Mouse (Mus musculus) embryonic facial prominence, embryonic 10.5 days (tissue): ENCODE measurements around the gene Sdccag8. TPM values are rescaled to one million over a fixed set of nuclear protein-coding genes. Genes with fewer than 3 reads are reported as not detected.
"Not testable (repeated sequence)": the region's sequence is repeated elsewhere in the genome, so short reads cannot be mapped to it uniquely, and the experiment has no call there.

Experiments
- DNase-seq: peaks from one replicate; pipeline ENCODE4 v3.0.0-alpha.2; 2017; ENCODE audit warnings: low spot score
- H3K27ac ChIP-seq: fragments of 300-500 bp; sonication (generic); replicated peaks from 2 replicates; pipeline ENCODE4 v1.5.1; 2016; ENCODE audit warnings: mild to moderate bottlenecking
- H3K27me3 ChIP-seq: fragments of 300-500 bp; sonication (generic); replicated peaks from 2 replicates; pipeline ENCODE4 v1.6.1; 2016; ENCODE audit warnings: low read depth, mild to moderate bottlenecking; ENCODE audit not compliant: poor library complexity, severe bottlenecking
- H3K36me3 ChIP-seq: fragments of 300-500 bp; sonication (generic); replicated peaks from 2 replicates; pipeline ENCODE4 v1.6.1; 2016; ENCODE audit warnings: mild to moderate bottlenecking, moderate library complexity
- H3K4me1 ChIP-seq: fragments of 300-500 bp; sonication (generic); 2 replicates; pipeline ENCODE4 v1.6.1; 2016
- H3K4me3 ChIP-seq: fragments of 300-500 bp; sonication (generic); 2 replicates; pipeline ENCODE4 v1.5.1; 2016; ENCODE audit warnings: mild to moderate bottlenecking, moderate library complexity
- H3K9me3 ChIP-seq: fragments of 300-500 bp; sonication (generic); 2 replicates; pipeline ENCODE4 v1.6.1; 2016; ENCODE audit warnings: mild to moderate bottlenecking
- WGBS: fragments of 180-500 bp; shearing (Covaris S2); methylation state at CpG from one replicate; pipeline ENCODE4 v1.1.7; 2016; 5-methylcytosine and 5-hydroxymethylcytosine counted together
- polyA plus RNA-seq: library from polyadenylated mRNA; unstranded; fragments of >200 nt; fragmentation: Nextera tagmentation; extraction: Ambion mirVana; gene quantifications from 2 replicates; pipeline ENCODE4 v1.2.1, GENCODE M21; 2016

The Sdccag8 gene
- polyA plus RNA-seq, 1 experiment from 2014 or later, result 14.6 TPM

- Histone ChIP-seq H3K27ac (no peak overlapping the region), H3K36me3 (no peaks in the 10 kb centered on the region; the same call in 1 of the 2 replicates), H3K4me3 (no peak overlapping the region), H3K4me1 (peaks cover 10% of the 10 kb centered on the region), H3K27me3 (peaks cover 20% of the 10 kb centered on the region), H3K9me3 (no peaks in the 10 kb centered on the region)
- no peak for DNase-seq
- WGBS, result 85% methylated on average over 8 of the region's 8 CpGs
Measured at GRCm38 (mm10) chr1:176832607-176833006, 18.1 kb downstream of the Sdccag8 start.

DNA sequence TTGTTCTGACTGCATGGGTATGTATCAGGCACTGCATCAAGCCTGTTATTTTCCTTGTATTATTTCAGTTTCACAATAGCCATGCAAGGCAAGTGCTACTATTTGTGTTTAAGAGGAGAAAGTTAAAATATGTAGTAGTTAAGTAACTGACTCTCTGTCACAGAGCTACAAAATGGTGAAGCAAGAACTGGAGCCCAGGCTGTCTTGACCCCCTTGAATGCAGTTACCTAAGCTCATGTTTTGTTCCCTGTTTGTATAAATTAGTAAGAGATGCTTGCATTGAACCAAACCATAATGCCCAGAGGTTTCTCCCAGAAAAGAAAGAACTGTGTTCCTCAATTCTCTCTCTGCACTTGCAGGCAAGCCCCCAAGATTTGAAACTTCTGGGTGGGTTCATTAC, 18.8 kb downstream of the Sdccag8 start:
- Histone ChIP-seq H3K27me3 (peaks cover 20% of the 10 kb centered on the region), H3K4me1 (peaks cover 10% of the 10 kb centered on the region), H3K4me3 (no peak overlapping the region), H3K9me3 (no peaks in the 10 kb centered on the region), H3K27ac (no peak overlapping the region), H3K36me3 (no peaks in the 10 kb centered on the region; the same call in 1 of the 2 replicates)
- DNase-seq, result no peak

DNA sequence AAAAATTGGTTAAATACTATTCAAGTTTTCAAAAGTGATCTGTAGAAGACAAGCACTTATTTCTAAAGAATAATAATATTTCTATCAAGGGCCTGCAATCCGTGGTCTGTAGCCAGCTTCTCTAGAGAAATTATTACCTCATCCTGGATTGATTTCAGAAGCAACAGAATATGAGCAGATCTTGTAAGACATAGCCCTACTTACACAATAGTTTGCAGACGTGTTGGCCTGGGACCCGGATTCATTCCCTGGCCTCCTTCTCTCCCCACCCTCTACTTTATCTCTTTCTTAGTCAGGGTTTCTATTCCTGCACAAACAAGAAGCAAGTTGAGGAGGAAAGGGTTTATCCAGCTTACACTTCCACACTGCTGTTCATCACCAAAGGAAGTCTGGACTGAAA, 19.5 kb downstream of the Sdccag8 start:
- peaks cover 20% of the 10 kb centered on the region for H3K27me3 ChIP-seq
- WGBS, result 84% methylated on average over 3 of the region's 3 CpGs
- H3K27ac ChIP-seq, result no peak overlapping the region
- H3K4me3 ChIP-seq, result no peak overlapping the region
- H3K36me3 ChIP-seq, result no peaks in the 10 kb centered on the region; the same call in 1 of the 2 replicates
- H3K4me1 ChIP-seq, result peaks cover 10% of the 10 kb centered on the region
- no peaks in the 10 kb centered on the region for H3K9me3 ChIP-seq
- no peak for DNase-seq

GRCm38 (mm10) chr1:176834880-176835279, 20.4 kb downstream of the Sdccag8 start:
- no peak overlapping the region for H3K27ac ChIP-seq
- WGBS, result 49% methylated on average over 6 of the region's 6 CpGs
- peaks cover 10% of the 10 kb centered on the region for H3K4me1 ChIP-seq
- H3K4me3 ChIP-seq, result peak overlapping the region; percentile 63; the same call in 1 of the 2 replicates
- no peaks in the 10 kb centered on the region for H3K9me3 ChIP-seq
- no peaks in the 10 kb centered on the region; the same call in 1 of the 2 replicates for H3K36me3 ChIP-seq
- DNase-seq, result peak; percentile 24
- peaks cover 20% of the 10 kb centered on the region for H3K27me3 ChIP-seq

GRCm38 (mm10) chr1:176835501-176836294, 21.2 kb downstream of the Sdccag8 start:
- H3K27me3 ChIP-seq, result peaks cover 20% of the 10 kb centered on the region
- H3K4me3 ChIP-seq, result peak overlapping the region; percentile 63
- DNase-seq, result peak; percentile 47
- no peaks in the 10 kb centered on the region for H3K9me3 ChIP-seq
- H3K4me1 ChIP-seq, result peaks cover 10% of the 10 kb centered on the region
- 1% methylated on average over 41 of the region's 41 CpGs for WGBS
- no peaks in the 10 kb centered on the region; the same call in 1 of the 2 replicates for H3K36me3 ChIP-seq
- H3K27ac ChIP-seq, result peak overlapping the region; percentile 54; the same call in 1 of the 2 replicates

DNA sequence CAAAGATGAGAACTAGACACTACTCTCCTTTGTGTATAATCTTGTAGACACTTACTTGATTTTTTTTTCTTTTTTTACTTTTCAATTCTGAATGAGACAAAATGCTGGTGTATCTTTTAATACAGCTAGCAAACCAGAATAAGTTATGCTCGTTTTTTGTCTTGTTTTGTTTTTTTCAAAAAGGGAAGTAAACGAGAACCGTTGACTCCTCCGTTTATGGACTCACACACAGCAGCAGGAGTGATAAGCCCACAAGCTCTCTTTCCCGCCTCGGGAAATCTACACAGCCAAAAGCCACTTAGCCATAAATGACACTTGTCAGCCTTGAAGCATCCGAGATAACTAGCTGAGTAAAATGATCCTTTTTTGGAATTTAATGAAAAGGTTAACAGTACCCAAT, 22.1 kb downstream of the Sdccag8 start:
- not testable (repeated sequence) for H3K36me3 ChIP-seq, H3K27ac ChIP-seq, DNase-seq, H3K9me3 ChIP-seq, H3K4me3 ChIP-seq
- Histone ChIP-seq H3K27me3 (peaks cover 20% of the 10 kb centered on the region), H3K4me1 (peaks cover 10% of the 10 kb centered on the region)
- 76% methylated on average over 7 of the region's 7 CpGs for WGBS

DNA sequence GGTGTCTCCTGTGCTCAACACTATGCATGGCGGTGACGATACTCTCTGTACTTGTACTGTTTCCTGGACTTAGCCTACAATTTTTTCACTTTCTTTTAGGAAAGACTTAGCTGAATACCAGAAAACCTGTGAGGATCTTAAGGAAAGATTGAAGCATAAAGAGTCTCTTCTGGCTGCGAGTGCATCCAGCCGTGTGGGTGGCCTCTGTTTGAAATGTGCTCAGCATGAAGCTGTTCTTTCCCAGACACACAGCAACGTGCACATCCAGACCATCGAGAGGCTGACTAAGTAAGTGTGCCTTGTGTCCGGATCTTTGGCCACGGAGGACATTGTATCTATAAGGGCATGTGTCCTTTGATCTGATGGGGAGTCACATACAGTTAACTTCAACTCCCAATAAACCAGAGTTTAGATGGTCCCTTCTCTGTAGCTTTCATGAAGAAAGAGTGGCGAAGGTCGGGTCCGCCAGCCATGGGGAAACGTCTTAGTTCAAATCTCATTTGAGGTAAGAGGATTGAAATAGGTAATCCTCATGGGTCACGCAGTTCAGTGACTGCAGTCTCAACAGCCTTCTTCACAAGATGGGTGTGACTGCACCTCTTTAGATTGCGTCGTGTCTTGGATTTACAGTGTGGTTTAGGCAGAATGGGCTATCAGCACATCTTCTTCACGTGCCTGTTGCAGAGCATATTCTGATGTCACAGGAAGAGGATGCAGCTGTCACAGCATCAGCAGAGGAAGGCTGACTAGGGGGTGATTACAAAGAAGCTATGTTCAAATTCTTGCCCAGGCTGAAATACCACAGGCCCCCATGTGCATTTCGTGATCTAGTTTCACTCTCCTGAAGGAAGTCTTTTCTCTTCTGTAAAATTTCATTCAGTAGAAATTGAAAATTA, 30.9 kb downstream of the Sdccag8 start:
- Histone ChIP-seq H3K27ac (no peak overlapping the region), H3K36me3 (peaks cover 10% of the 10 kb centered on the region), H3K4me3 (no peak overlapping the region), H3K27me3 (no peaks in the 10 kb centered on the region), H3K9me3 (no peaks in the 10 kb centered on the region), H3K4me1 (peaks cover 6% of the 10 kb centered on the region)
- WGBS, result 80% methylated on average over 17 of the region's 17 CpGs
- DNase-seq, result no peak

DNA sequence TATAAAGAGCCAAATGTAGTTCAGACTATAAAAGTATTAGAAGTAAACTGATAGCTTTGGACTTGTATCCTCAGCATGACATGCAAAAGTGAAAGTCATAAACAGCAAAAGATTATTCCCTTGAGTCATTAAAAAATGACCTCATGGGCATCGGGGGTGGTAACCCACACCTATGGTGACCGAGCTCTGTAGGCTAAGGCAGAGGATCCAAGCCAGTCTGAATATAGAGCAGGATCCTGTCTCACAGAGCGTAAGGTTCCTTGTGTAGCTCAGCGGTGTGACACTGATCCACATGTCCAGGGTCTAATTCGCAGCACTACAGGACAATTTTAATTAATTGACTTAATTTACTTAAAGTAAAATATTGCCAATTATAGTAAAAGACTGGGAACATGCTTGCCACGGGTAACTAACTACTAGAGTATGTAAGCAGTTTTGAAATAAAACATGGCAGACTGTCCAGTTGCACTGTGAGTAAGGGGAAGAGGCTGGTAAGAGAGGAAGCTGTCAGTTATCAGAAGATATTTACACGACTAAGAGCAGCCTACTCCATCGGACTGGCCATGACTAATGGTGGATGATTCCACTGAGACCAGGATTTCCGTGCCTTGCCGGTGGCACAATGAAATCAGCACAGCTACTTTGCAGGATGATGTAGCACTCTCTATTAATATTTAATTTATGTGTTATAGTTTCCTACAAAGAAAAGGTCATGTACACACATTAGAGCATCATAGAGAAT, 32.8 kb downstream of the Sdccag8 start:
- no peaks in the 10 kb centered on the region for H3K27me3 ChIP-seq
- no peak overlapping the region for H3K27ac ChIP-seq
- WGBS, result 86% methylated on average over 10 of the region's 10 CpGs
- no peak for DNase-seq
- H3K9me3 ChIP-seq, result peaks cover 2% of the 10 kb centered on the region; the same call in 1 of the 2 replicates
- no peak overlapping the region for H3K4me3 ChIP-seq
- H3K4me1 ChIP-seq, result peaks cover 6% of the 10 kb centered on the region
- H3K36me3 ChIP-seq, result peaks cover 24% of the 10 kb centered on the region

DNA sequence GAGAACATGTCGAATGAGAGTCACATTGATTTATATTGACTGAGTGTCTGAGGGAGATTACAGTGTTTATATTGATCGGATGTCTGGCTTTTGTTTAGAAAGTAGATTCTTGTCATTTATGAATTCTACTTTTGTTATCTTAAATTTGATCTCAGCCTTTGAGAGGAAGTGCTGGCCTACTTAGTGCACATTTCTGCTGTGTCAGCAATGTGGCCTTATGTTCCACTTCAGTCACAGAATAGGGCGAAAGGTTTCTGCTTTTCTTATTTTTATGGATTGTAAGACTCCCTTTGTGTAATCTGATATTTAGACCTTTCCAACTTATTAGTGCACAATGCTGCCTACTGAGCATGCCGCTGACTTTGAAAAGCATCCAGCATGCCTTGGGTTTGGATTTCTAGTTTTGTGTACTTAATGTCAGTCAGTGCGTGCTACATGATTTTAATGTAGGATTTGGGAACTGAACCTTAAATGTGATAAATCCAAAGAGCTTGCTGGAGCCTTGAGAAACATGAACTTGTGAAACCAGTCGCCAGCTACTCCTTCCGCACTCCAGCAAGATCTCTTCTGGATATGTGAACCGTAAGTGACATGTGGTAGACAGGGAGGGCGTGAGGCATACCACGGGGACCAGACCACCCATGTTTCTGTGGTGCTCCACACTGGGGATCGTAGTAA, 34.3 kb downstream of the Sdccag8 start:
- H3K36me3 ChIP-seq, result peaks cover 34% of the 10 kb centered on the region
- no peak overlapping the region for H3K4me3 ChIP-seq
- DNase-seq, result no peak
- no peaks in the 10 kb centered on the region for H3K27me3 ChIP-seq
- peaks cover 9% of the 10 kb centered on the region; the same call in 1 of the 2 replicates for H3K9me3 ChIP-seq
- WGBS, result 77% methylated on average over 11 of the region's 11 CpGs
- no peak overlapping the region for H3K27ac ChIP-seq
- peaks cover 6% of the 10 kb centered on the region for H3K4me1 ChIP-seq

DNA sequence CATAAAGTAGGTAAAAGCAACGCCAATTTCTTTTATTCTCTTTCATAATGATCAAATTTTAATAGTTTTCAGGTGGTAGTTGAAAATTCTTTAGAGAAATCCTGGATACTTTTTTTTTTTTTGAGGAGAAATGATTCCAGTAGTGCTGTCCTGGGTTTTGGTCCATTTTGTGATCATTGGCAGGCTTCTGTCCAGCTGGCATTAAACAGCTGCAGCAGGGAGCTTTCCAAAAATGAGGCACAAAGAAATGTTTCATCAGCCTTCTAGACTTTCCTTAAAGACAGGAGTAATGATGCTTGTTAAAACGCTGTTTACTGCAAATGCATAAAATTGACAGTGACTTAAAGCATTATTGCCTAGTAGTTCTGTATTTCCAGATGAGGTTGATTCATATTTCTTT, 34.9 kb downstream of the Sdccag8 start:
- no peak overlapping the region for H3K27ac ChIP-seq
- H3K9me3 ChIP-seq, result peaks cover 9% of the 10 kb centered on the region; the same call in 1 of the 2 replicates
- no peak for DNase-seq
- H3K4me3 ChIP-seq, result no peak overlapping the region
- H3K4me1 ChIP-seq, result peaks cover 6% of the 10 kb centered on the region
- 89% methylated on average over 2 of the region's 2 CpGs for whole genome bisulfite sequencing
- peaks cover 34% of the 10 kb centered on the region for H3K36me3 ChIP-seq
- H3K27me3 ChIP-seq, result no peaks in the 10 kb centered on the region

DNA sequence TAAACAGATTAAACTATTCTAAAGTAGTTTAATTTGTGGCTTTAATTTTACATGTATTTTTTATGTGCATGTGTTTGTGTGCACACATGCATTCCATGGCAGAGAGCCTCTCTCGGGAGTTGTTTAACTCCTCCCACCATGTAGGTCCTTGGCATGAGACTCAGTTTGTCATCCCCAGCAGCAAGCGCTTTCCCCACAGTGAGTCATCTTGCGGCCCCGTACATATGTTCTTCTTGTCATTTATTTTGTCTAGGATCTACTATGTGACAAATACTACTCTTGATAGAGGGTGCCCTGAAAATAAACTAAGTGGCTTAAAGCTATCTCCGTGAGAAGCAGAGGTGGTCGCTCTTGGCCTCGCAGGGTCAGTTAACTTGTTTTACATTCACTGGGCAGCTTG, 36.9 kb downstream of the Sdccag8 start:
- Histone ChIP-seq H3K27ac (no peak overlapping the region), H3K4me1 (peaks cover 6% of the 10 kb centered on the region), H3K9me3 (peaks cover 9% of the 10 kb centered on the region; the same call in 1 of the 2 replicates), H3K27me3 (no peaks in the 10 kb centered on the region), H3K36me3 (peaks cover 33% of the 10 kb centered on the region), H3K4me3 (no peak overlapping the region)
- WGBS, result 97% methylated on average over 7 of the region's 7 CpGs
- no peak for DNase-seq
